Mouse (Mus musculus): ENCODE results near the gene Klhl29. TPM values are rescaled to one million over a fixed set of nuclear protein-coding genes. Genes with fewer than 3 reads are reported as not detected.

The Klhl29 gene
- total RNA-seq, 1 experiment: 0.22 TPM

- in situ Hi-C loops (cut with MboI; ENCODE audit: low sequenced_read_pairs in 2 of 2, unreplicated experiment in 2 of 2): no loop called here
- no peak overlapping the region for H3K9ac ChIP-seq (ENCODE audit: insufficient read depth, low read depth, low read length, poor library complexity, severe bottlenecking)
- no peaks in the 10 kb centered on the region for H3K4me1 ChIP-seq (ENCODE audit: control insufficient read depth in 2 of 2, insufficient read depth in 2 of 2, low read length in 2 of 2, poor library complexity in 1 of 2)
- no peak for DNase-seq (ENCODE audit: low read depth, low spot score)
- TF ChIP-seq CHD2 (IDR thresholded peaks at IDR 0.05; ENCODE audit: low read depth, low read length) (no peak), ZNF384 (IDR thresholded peaks at IDR 0.05; ENCODE audit: low read depth, low read length) (no peak), ZC3H11A (IDR thresholded peaks at IDR 0.05; ENCODE audit: borderline replicate concordance, low read depth, low read length) (no peak), MAFK (IDR thresholded peaks at IDR 0.05; ENCODE audit: insufficient read depth, low read depth, low read length) (no peak), HCFC1 (IDR thresholded peaks at IDR 0.05; ENCODE audit: borderline replicate concordance, insufficient read depth, low read length) (no peak)
- H3K27ac ChIP-seq (ENCODE audit: insufficient read depth, low read depth, low read length, poor library complexity, severe bottlenecking): no peak overlapping the region
- H3K36me3 ChIP-seq (ENCODE audit: control insufficient read depth, insufficient read depth, low read length, poor library complexity, severe bottlenecking): no peaks in the 10 kb centered on the region
- H3K9me3 ChIP-seq (ENCODE audit: control insufficient read depth, insufficient read depth, low read depth, low read length): no peaks in the 10 kb centered on the region
- no peak overlapping the region for H3K4me3 ChIP-seq (ENCODE audit: insufficient read depth in 1 of 2, low read depth in 1 of 2, low read length in 2 of 2, poor library complexity in 1 of 2, severe bottlenecking in 1 of 2)
Observed at GRCm38 (mm10) chr12:5162672-5163071, 212.8 kb downstream of the Klhl29 start.

DNA sequence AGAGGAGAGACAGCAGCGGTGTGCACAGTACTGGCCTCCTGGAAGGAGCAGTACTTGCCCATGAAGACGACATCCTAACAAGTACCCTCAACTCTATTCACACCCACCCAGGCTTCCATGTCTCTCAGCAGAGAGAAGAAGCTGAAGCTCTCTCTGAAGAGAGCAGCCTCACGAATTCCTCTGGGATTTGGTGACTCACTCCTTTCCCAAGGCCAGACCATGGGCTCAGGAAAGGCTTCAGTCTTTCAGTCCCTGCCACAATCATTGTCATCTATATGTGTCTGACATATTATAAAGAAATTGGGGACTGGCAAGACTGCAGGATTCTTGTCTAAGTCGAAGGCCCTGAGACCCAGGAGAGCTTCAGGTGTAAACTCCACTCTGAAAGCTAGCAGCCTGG lies 213.9 kb downstream of the Klhl29 start:
- in situ Hi-C loops (cut with MboI; ENCODE audit: low sequenced_read_pairs in 2 of 2, unreplicated experiment in 2 of 2): no loop called here
- H3K9me3 ChIP-seq (ENCODE audit: control insufficient read depth, insufficient read depth, low read depth, low read length): no peaks in the 10 kb centered on the region
- TF ChIP-seq ZC3H11A (IDR thresholded peaks at IDR 0.05; ENCODE audit: borderline replicate concordance, low read depth, low read length): no peak
- TF ChIP-seq ZNF384 (IDR thresholded peaks at IDR 0.05; ENCODE audit: low read depth, low read length): no peak
- no peak for TF ChIP-seq HCFC1 (IDR thresholded peaks at IDR 0.05; ENCODE audit: borderline replicate concordance, insufficient read depth, low read length)
- TF ChIP-seq CHD2 (IDR thresholded peaks at IDR 0.05; ENCODE audit: low read depth, low read length): no peak
- no peak for TF ChIP-seq MAFK (IDR thresholded peaks at IDR 0.05; ENCODE audit: insufficient read depth, low read depth, low read length)
- no peak overlapping the region for H3K27ac ChIP-seq (ENCODE audit: insufficient read depth, low read depth, low read length, poor library complexity, severe bottlenecking)
- DNase-seq (ENCODE audit: low read depth, low spot score): no peak
- no peak overlapping the region for H3K4me3 ChIP-seq (ENCODE audit: insufficient read depth in 1 of 2, low read depth in 1 of 2, low read length in 2 of 2, poor library complexity in 1 of 2, severe bottlenecking in 1 of 2)
- no peaks in the 10 kb centered on the region for H3K4me1 ChIP-seq (ENCODE audit: control insufficient read depth in 2 of 2, insufficient read depth in 2 of 2, low read length in 2 of 2, poor library complexity in 1 of 2)
- H3K9ac ChIP-seq (ENCODE audit: insufficient read depth, low read depth, low read length, poor library complexity, severe bottlenecking): no peak overlapping the region
- H3K36me3 ChIP-seq (ENCODE audit: control insufficient read depth, insufficient read depth, low read length, poor library complexity, severe bottlenecking): no peaks in the 10 kb centered on the region

- no peak for DNase-seq (ENCODE audit: low read depth, low spot score)
- Histone ChIP-seq H3K9ac (ENCODE audit: insufficient read depth, low read depth, low read length, poor library complexity, severe bottlenecking) (no peak overlapping the region), H3K36me3 (ENCODE audit: control insufficient read depth, insufficient read depth, low read length, poor library complexity, severe bottlenecking) (no peaks in the 10 kb centered on the region), H3K4me3 (ENCODE audit: insufficient read depth in 1 of 2, low read depth in 1 of 2, low read length in 2 of 2, poor library complexity in 1 of 2, severe bottlenecking in 1 of 2) (no peak overlapping the region), H3K4me1 (ENCODE audit: control insufficient read depth in 2 of 2, insufficient read depth in 2 of 2, low read length in 2 of 2, poor library complexity in 1 of 2) (no peaks in the 10 kb centered on the region), H3K9me3 (ENCODE audit: control insufficient read depth, insufficient read depth, low read depth, low read length) (no peaks in the 10 kb centered on the region), H3K27ac (ENCODE audit: insufficient read depth, low read depth, low read length, poor library complexity, severe bottlenecking) (no peak overlapping the region)
- no peak for TF ChIP-seq ZC3H11A (IDR thresholded peaks at IDR 0.05; ENCODE audit: borderline replicate concordance, low read depth, low read length)
- no peak for TF ChIP-seq MAFK (IDR thresholded peaks at IDR 0.05; ENCODE audit: insufficient read depth, low read depth, low read length)
- no peak for TF ChIP-seq ZNF384 (IDR thresholded peaks at IDR 0.05; ENCODE audit: low read depth, low read length)
- no peak for TF ChIP-seq CHD2 (IDR thresholded peaks at IDR 0.05; ENCODE audit: low read depth, low read length)
- TF ChIP-seq HCFC1 (IDR thresholded peaks at IDR 0.05; ENCODE audit: borderline replicate concordance, insufficient read depth, low read length): no peak
- in situ Hi-C loops (cut with MboI; ENCODE audit: low sequenced_read_pairs in 2 of 2, unreplicated experiment in 2 of 2): no loop called here
Observed at GRCm38 (mm10) chr12:5157931-5158481, 217.5 kb downstream of the Klhl29 start.

GRCm38 (mm10) chr12:5157021-5157681 lies 218.3 kb downstream of the Klhl29 start:
- TF ChIP-seq HCFC1 (IDR thresholded peaks at IDR 0.05; ENCODE audit: borderline replicate concordance, insufficient read depth, low read length): no peak
- TF ChIP-seq ZNF384 (IDR thresholded peaks at IDR 0.05; ENCODE audit: low read depth, low read length): no peak
- TF ChIP-seq CHD2 (IDR thresholded peaks at IDR 0.05; ENCODE audit: low read depth, low read length): no peak
- no peak for TF ChIP-seq ZC3H11A (IDR thresholded peaks at IDR 0.05; ENCODE audit: borderline replicate concordance, low read depth, low read length)
- no peak for TF ChIP-seq MAFK (IDR thresholded peaks at IDR 0.05; ENCODE audit: insufficient read depth, low read depth, low read length)
- Histone ChIP-seq H3K4me1 (ENCODE audit: control insufficient read depth in 2 of 2, insufficient read depth in 2 of 2, low read length in 2 of 2, poor library complexity in 1 of 2) (no peaks in the 10 kb centered on the region), H3K4me3 (ENCODE audit: insufficient read depth in 1 of 2, low read depth in 1 of 2, low read length in 2 of 2, poor library complexity in 1 of 2, severe bottlenecking in 1 of 2) (no peak overlapping the region), H3K9me3 (ENCODE audit: control insufficient read depth, insufficient read depth, low read depth, low read length) (no peaks in the 10 kb centered on the region), H3K9ac (ENCODE audit: insufficient read depth, low read depth, low read length, poor library complexity, severe bottlenecking) (no peak overlapping the region), H3K36me3 (ENCODE audit: control insufficient read depth, insufficient read depth, low read length, poor library complexity, severe bottlenecking) (no peaks in the 10 kb centered on the region), H3K27ac (ENCODE audit: insufficient read depth, low read depth, low read length, poor library complexity, severe bottlenecking) (no peak overlapping the region)
- in situ Hi-C loops (cut with MboI; ENCODE audit: low sequenced_read_pairs in 2 of 2, unreplicated experiment in 2 of 2): no loop called here
- DNase-seq (ENCODE audit: low read depth, low spot score): no peak

Measured in ES-E14 (cell line).